8 mouse cellular contexts compared by ENCODE assay signal in the genomic region with DNA sequence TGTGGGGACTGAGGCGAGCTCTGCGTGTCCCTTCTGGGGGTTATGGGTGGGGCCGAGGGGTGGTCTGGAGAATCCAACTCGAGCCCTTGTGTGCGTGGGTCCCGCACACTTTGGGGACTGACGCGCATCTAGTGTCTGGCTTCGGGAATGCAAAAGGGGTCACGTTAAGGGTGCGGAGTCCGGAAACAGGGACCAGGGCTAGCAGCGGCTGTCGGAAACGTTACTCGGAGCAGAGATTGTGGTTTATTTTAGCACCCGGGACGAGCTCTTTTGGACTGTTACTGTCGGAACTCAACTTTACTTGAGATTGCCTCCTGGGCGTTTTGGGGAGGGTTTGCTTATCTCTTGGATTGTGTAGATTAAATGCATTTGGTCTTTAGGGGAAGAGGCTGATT. TPM values are rescaled to one million over a fixed set of nuclear protein-coding genes. Genes with fewer than 3 reads are reported as not detected.
A peak's percentile ranks its signal among the peaks of the same experiment; 100 is the strongest.
DNase-seq lines count a peak whose midpoint lies in the region; ATAC-seq and TF ChIP-seq lines count a peak whose summit lies in the region.

No protein-coding gene starts in this region.

- no peaks in the 10 kb centered on the region for H3K36me3 ChIP-seq in thymus, adult 2 months (ENCODE audit: control insufficient read depth, insufficient read depth, low read length)
- H3K36me3 ChIP-seq in intestine, postnatal 0 days (ENCODE audit: control insufficient read depth, insufficient read depth): no peaks in the 10 kb centered on the region

- H3K4me2 ChIP-seq in intestine, postnatal 0 days (replicated peaks; ENCODE audit: low read depth): peak overlapping the region; percentile 90

- H3K9ac ChIP-seq in intestine, postnatal 0 days (ENCODE audit: low read depth, low read length): peak overlapping the region; percentile 90

- no peak for ATAC-seq in intestine, postnatal 0 days

- under 1% methylated on average over 20 of the region's 20 CpGs for WGBS in thymus, adult 2 months
- WGBS in intestine, postnatal 0 days: under 1% methylated on average over 20 of the region's 20 CpGs
- 0% methylated on average over 20 of the region's 20 CpGs for WGBS in lung, adult 2 months

- no peak for TF ChIP-seq CTCF in thymus, adult 2 months (IDR thresholded peaks at IDR 0.05; ENCODE audit: borderline replicate concordance, control insufficient read depth, extremely low read depth, insufficient read depth, low read length, poor library complexity)
- TF ChIP-seq CTCF in bone marrow macrophage, adult 2 months (IDR thresholded peaks at IDR 0.05; ENCODE audit: low read depth, low read length): no peak
- TF ChIP-seq CTCF in gastrocnemius, adult 2 months (IDR thresholded peaks at IDR 0.05): no peak
- TF ChIP-seq CTCF in intestine, postnatal 0 days (IDR thresholded peaks at IDR 0.05; ENCODE audit: low read depth): no peak
- no peak for TF ChIP-seq CTCF in lung, adult 2 months (IDR thresholded peaks at IDR 0.05; ENCODE audit: insufficient read depth, low read length)

- H3K4me1 ChIP-seq in thymus, adult 2 months (replicated peaks; ENCODE audit: control insufficient read depth, insufficient read depth, low read length): peaks cover 10% of the 10 kb centered on the region
- H3K4me1 ChIP-seq in bone marrow macrophage, adult 2 months (ENCODE audit: control insufficient read depth, insufficient read depth, low read length): peaks cover 6% of the 10 kb centered on the region; the same call in 1 of the 2 replicates
- no peaks in the 10 kb centered on the region for H3K4me1 ChIP-seq in intestine, postnatal 0 days (replicated peaks; ENCODE audit: control insufficient read depth, insufficient read depth, low read length)
- 0 out of 2 replicates have a peak, but pooled peaks cover 2% of the 10 kb centered on the region for H3K4me1 ChIP-seq in lung, adult 2 months (ENCODE audit: control insufficient read depth, insufficient read depth, low read length)

- H3K27me3 ChIP-seq in thymus, adult 2 months (ENCODE audit: control insufficient read depth, insufficient read depth, low read length): no peaks in the 10 kb centered on the region
- H3K27me3 ChIP-seq in intestine, postnatal 0 days (replicated peaks; ENCODE audit: control insufficient read depth, insufficient read depth, low read length): no peaks in the 10 kb centered on the region

- no peak for DNase-seq in thymus, adult 2 months
- DNase-seq in thymus, postnatal 14 days: no peak
- DNase-seq in gastrocnemius, adult 2 months: no peak
- DNase-seq in lung, adult 2 months: no peak
- peak; percentile 7 to 9 for DNase-seq in right cerebral cortex, postnatal 36 days (ENCODE audit: low spot score in 2 of 2)
- no peak for DNase-seq in spleen, postnatal 14 days (ENCODE audit: low spot score in 2 of 2)

- intact Hi-C loops in gastrocnemius, adult 2 months (cut with DNase I): loop anchor here (1.0 to 5.0 kb wide), 2 partner anchors 37 to 170 kb away; no protein-coding TSS in a partner anchor

- no peak overlapping the region for H3K27ac ChIP-seq in thymus, adult 2 months (ENCODE audit: control insufficient read depth, insufficient read depth, low read length)
- peak overlapping the region; percentile 34; the same call in 1 of the 2 replicates for H3K27ac ChIP-seq in bone marrow macrophage, adult 2 months (ENCODE audit: insufficient read depth, low read depth, low read length)
- H3K27ac ChIP-seq in gastrocnemius, adult 2 months: peak overlapping the region; percentile 99
- peak overlapping the region; percentile 93 for H3K27ac ChIP-seq in intestine, postnatal 0 days (ENCODE audit: low read depth, low read length)

- H3K4me3 ChIP-seq in thymus, adult 2 months (ENCODE audit: control insufficient read depth, insufficient read depth, low read length): peak overlapping the region; percentile 69
- H3K4me3 ChIP-seq in bone marrow macrophage, adult 2 months (ENCODE audit: insufficient read depth, low read length): peak overlapping the region; percentile 96
- H3K4me3 ChIP-seq in gastrocnemius, adult 2 months: peak overlapping the region; percentile 96
- H3K4me3 ChIP-seq in intestine, postnatal 0 days (ENCODE audit: low read depth, low read length): peak overlapping the region; percentile 87
- peak overlapping the region; percentile 67 for H3K4me3 ChIP-seq in lung, adult 2 months (replicated peaks; ENCODE audit: extremely low read depth, low read depth, low read length)

- H3K9me3 ChIP-seq in intestine, postnatal 0 days (ENCODE audit: control insufficient read depth): no peaks in the 10 kb centered on the region

- TF ChIP-seq POLR2A in thymus, adult 2 months (IDR thresholded peaks at IDR 0.05; ENCODE audit: control insufficient read depth, extremely low read depth, insufficient read depth, low read length, poor library complexity): no peak
- TF ChIP-seq POLR2A in bone marrow macrophage, adult 2 months (IDR thresholded peaks at IDR 0.05; ENCODE audit: borderline replicate concordance, low read depth, low read length): no peak
- 0 out of 2 replicates have a peak, but pooled peaks have one; percentile 14 for TF ChIP-seq POLR2A in lung, adult 2 months (IDR thresholded peaks at IDR 0.05; ENCODE audit: borderline replicate concordance, extremely low read depth, low read depth, low read length)

RNA-seq across cellular contexts. Expression of a gene that starts 1.1 kb away (rescaled TPM):
- polyA plus RNA-seq in thymus, adult 2 months (2012; rRNA removed): 420 and 463 TPM in 2 replicates
- 60.7 and 66.0 TPM in 2 replicates for polyA plus RNA-seq in bone marrow macrophage, adult 2 months (2012; ENCODE audit: insufficient read depth, insufficient read length, missing spikeins)
- 100 to 1,000 TPM; 484 to 501 TPM for total RNA-seq in gastrocnemius, adult 2 months (2021)
- 26.0 and 28.4 TPM in 2 replicates for polyA plus RNA-seq in intestine, postnatal 0 days (2015; fragmentation: Nextera tagmentation; extraction: Ambion mirVana)
- 253 and 275 TPM in 2 replicates for polyA plus RNA-seq in lung, adult 2 months (2012; rRNA removed)

RNA-seq across cellular contexts. Expression of a gene that starts 57.0 kb away (rescaled TPM):
- polyA plus RNA-seq in thymus, adult 2 months (2012; rRNA removed): 16.6 and 21.9 TPM in 2 replicates
- polyA plus RNA-seq in bone marrow macrophage, adult 2 months (2012; ENCODE audit: insufficient read depth, insufficient read length, missing spikeins): 8.0 and 8.9 TPM in 2 replicates
- 1 to 10 TPM; 4.3 to 5.0 TPM for total RNA-seq in gastrocnemius, adult 2 months (2021)
- 21.3 and 25.9 TPM in 2 replicates for polyA plus RNA-seq in intestine, postnatal 0 days (2015; fragmentation: Nextera tagmentation; extraction: Ambion mirVana)
- polyA plus RNA-seq in lung, adult 2 months (2012; rRNA removed): 3.3 and 3.7 TPM in 2 replicates

Comparison
In these comparisons a context has a peak if more than half of its experiments do, and no peak if none do; other contexts are left out.
1. DNase-seq: peak in right cerebral cortex, postnatal 36 days (2 of 2); none in thymus, adult 2 months (single experiment), thymus, postnatal 14 days (single experiment), gastrocnemius, adult 2 months (single experiment), lung, adult 2 months (single experiment) and spleen, postnatal 14 days (0 of 2).
2. Peak in every context shown above with its lines, with median percentiles within 50 percentile points of each other: H3K4me3 ChIP-seq.